8 mouse cellular contexts compared by ENCODE assay signal in genomic region chrX:20798797-20799147, GRCm38 (mm10). TPM values are rescaled to one million over a fixed set of nuclear protein-coding genes. Genes with fewer than 3 reads are reported as not detected.
DNase-seq lines count a peak whose midpoint lies in the region; ATAC-seq lines count a peak whose summit lies in the region.

No protein-coding gene starts in this region.

- ATAC-seq in hindbrain, embryonic 11.5 days (ENCODE audit: low FRiP score) = no peak
- ATAC-seq in megakaryocyte progenitor cell, adult 5-6 weeks (replicated peaks; ENCODE audit: poor library complexity) = peak; percentile 21

- H3K36me3 ChIP-seq in hindbrain, embryonic 11.5 days (ENCODE audit: control insufficient read depth, insufficient read depth, low read length) = no peaks in the 10 kb centered on the region

- intact Hi-C loops in left cerebral cortex, postnatal 10 days (cut with DNase I) = loop anchor here (10.0 kb wide), 1 partner anchor 134 kb away; no protein-coding TSS in a partner anchor

- H3K4me3 ChIP-seq in hindbrain, embryonic 11.5 days (ENCODE audit: low read depth, low read length) = peak overlapping the region; percentile 43

- H3K9ac ChIP-seq in hindbrain, embryonic 11.5 days (ENCODE audit: low read depth, low read length) = peak overlapping the region; percentile 37; the same call in 1 of the 2 replicates

- WGBS in hindbrain, embryonic 11.5 days = 18% methylated on average over 7 of the region's 7 CpGs

- no peaks in the 10 kb centered on the region for H3K4me1 ChIP-seq in hindbrain, embryonic 11.5 days (replicated peaks; ENCODE audit: control insufficient read depth, insufficient read depth, low read length)

- peak overlapping the region; percentile 88; the same call in 1 of the 2 replicates for H3K27ac ChIP-seq in hindbrain, embryonic 11.5 days (ENCODE audit: low read depth, low read length)

- H3K9me3 ChIP-seq in hindbrain, embryonic 11.5 days (ENCODE audit: control insufficient read depth, low read length) = no peaks in the 10 kb centered on the region

- DNase-seq in kidney, adult 9 months = peak; percentile 5
- DNase-seq in kidney, adult 8-10 months = no peak
- DNase-seq in brain, adult 2 months (ENCODE audit: low read depth, low spot score) = peak; percentile 34
- no peak for DNase-seq in hindbrain, embryonic 11.5 days (ENCODE audit: low spot score)
- no peak for DNase-seq in adrenal gland, adult (ENCODE audit: inconsistent age in 2 of 2, low spot score in 1 of 2)
- no peak for DNase-seq in left cerebral cortex, postnatal 10 days (ENCODE audit: extremely low spot score in 1 of 2, low spot score in 2 of 2)
- DNase-seq in urinary bladder, postnatal 14 days (ENCODE audit: low spot score) = no peak

- no peaks in the 10 kb centered on the region for H3K27me3 ChIP-seq in hindbrain, embryonic 11.5 days (ENCODE audit: control insufficient read depth, insufficient read depth, low read length)

- H3K4me2 ChIP-seq in hindbrain, embryonic 11.5 days (replicated peaks; ENCODE audit: low read depth, low read length) = peak overlapping the region; percentile 36

RNA-seq across cellular contexts. Expression of gene Araf, which starts 1.2 kb away (rescaled TPM):
- polyA plus RNA-seq in hindbrain, embryonic 11.5 days (2014; fragmentation: Nextera tagmentation; extraction: Ambion mirVana) = 106 and 118 TPM in 2 replicates
- total RNA-seq in megakaryocyte progenitor cell, adult 5-6 weeks (2015) = 56.3 and 69.0 TPM in 2 replicates
- 32.8 and 43.1 TPM in 2 replicates for total RNA-seq in megakaryocyte progenitor cell, adult 5-6 weeks (2017)
- total RNA-seq in left cerebral cortex, postnatal 10 days (2021) = 100 to 1,000 TPM; 210 to 211 TPM

Comparison
In these comparisons a context has a peak if more than half of its experiments do, and no peak if none do; other contexts are left out.
1. DNase-seq: peak in kidney, adult 9 months (single experiment) and brain, adult 2 months (single experiment); none in kidney, adult 8-10 months (0 of 2), hindbrain, embryonic 11.5 days (single experiment), adrenal gland, adult (0 of 2), left cerebral cortex, postnatal 10 days (0 of 2) and urinary bladder, postnatal 14 days (single experiment).